Mouse (Mus musculus): ENCODE measurements around the gene Adcy6. TPM values are rescaled to one million over a fixed set of nuclear protein-coding genes. Genes with fewer than 3 reads are reported as not detected.

Adcy6 gene
- total RNA-seq (2021): 10 to 100 TPM; 45.8 to 49.7 TPM
- long read RNA-seq, experiment 1, partial matches to known transcripts: 4 of 9 reads
- long read RNA-seq, experiment 1, other reads (novel, unspliced or antisense): 5 of 9 reads
- long read RNA-seq, experiment 2, partial matches to known transcripts: 0 of 9 reads
- long read RNA-seq, experiment 2, other reads (novel, unspliced or antisense): 9 of 9 reads

- peak; percentile 64 to 77 for DNase-seq (ENCODE audit: low spot score in 2 of 2)
These were observed at the start of gene Adcy6 for GRCm38 (mm10) chr15:98609331-98610130. Gene Adcy6, minus strand, starts transcription at chr15:98610076.

- DNase-seq (ENCODE audit: low spot score in 2 of 2): no peak
These were observed 47.3 kb upstream of the Adcy6 start for GRCm38 (mm10) chr15:98656982-98657751.

- no peak for DNase-seq (ENCODE audit: low spot score in 2 of 2)
These were observed 42.3 kb upstream of the Adcy6 start for GRCm38 (mm10) chr15:98652174-98652573.

GRCm38 (mm10) chr15:98651431-98651830 is 41.6 kb upstream of the Adcy6 start:
- DNase-seq (ENCODE audit: low spot score in 2 of 2): no peak

GRCm38 (mm10) chr15:98648071-98648470 is 38.2 kb upstream of the Adcy6 start:
- no peak for DNase-seq (ENCODE audit: low spot score in 2 of 2)

- DNase-seq (ENCODE audit: low spot score in 2 of 2): no peak
These were observed 37.4 kb upstream of the Adcy6 start for GRCm38 (mm10) chr15:98647308-98647707.

GRCm38 (mm10) chr15:98646737-98647136 is 36.9 kb upstream of the Adcy6 start:
- no peak for DNase-seq (ENCODE audit: low spot score in 2 of 2)

GRCm38 (mm10) chr15:98645057-98646026 is 35.5 kb upstream of the Adcy6 start:
- no peak for DNase-seq (ENCODE audit: low spot score in 2 of 2)

GRCm38 (mm10) chr15:98644406-98644805 is 34.5 kb upstream of the Adcy6 start:
- DNase-seq (ENCODE audit: low spot score in 2 of 2): no peak

GRCm38 (mm10) chr15:98640157-98640556 is 30.3 kb upstream of the Adcy6 start:
- no peak for DNase-seq (ENCODE audit: low spot score in 2 of 2)

- no peak for DNase-seq (ENCODE audit: low spot score in 2 of 2)
These were observed 27.3 kb upstream of the Adcy6 start for GRCm38 (mm10) chr15:98637155-98637554.

GRCm38 (mm10) chr15:98636517-98636916 is 26.6 kb upstream of the Adcy6 start:
- peak; percentile 67 to 77 for DNase-seq (ENCODE audit: low spot score in 2 of 2)

- DNase-seq (ENCODE audit: low spot score in 2 of 2): no peak
These were observed 25.5 kb upstream of the Adcy6 start for GRCm38 (mm10) chr15:98635291-98635841.

- DNase-seq (ENCODE audit: low spot score in 2 of 2): peak; percentile 83 to 89
These were observed 24.7 kb upstream of the Adcy6 start for GRCm38 (mm10) chr15:98634541-98635081.

GRCm38 (mm10) chr15:98633822-98634470 is 24.1 kb upstream of the Adcy6 start:
- DNase-seq (ENCODE audit: low spot score in 2 of 2): no peak

GRCm38 (mm10) chr15:98632921-98633320 is 23.0 kb upstream of the Adcy6 start:
- DNase-seq (ENCODE audit: low spot score in 2 of 2): no peak

- peak; percentile 57 to 77 for DNase-seq (ENCODE audit: low spot score in 2 of 2)
These were observed 22.4 kb upstream of the Adcy6 start for GRCm38 (mm10) chr15:98632107-98632744.

- DNase-seq (ENCODE audit: low spot score in 2 of 2): peak in 1 of 2 experiments; percentile 61
These were observed 21.6 kb upstream of the Adcy6 start for GRCm38 (mm10) chr15:98631493-98631892.

GRCm38 (mm10) chr15:98630540-98630939 is 20.7 kb upstream of the Adcy6 start, which contains the start of gene Cacnb3:
Gene Cacnb3, plus strand, starts transcription at chr15:98630840.
- DNase-seq (ENCODE audit: low spot score in 2 of 2): no peak

Data from left cerebral cortex, adult 18-20 months (tissue).